Mouse (Mus musculus) hindbrain, postnatal 0 days (tissue): ENCODE measurements around the gene Serinc5. TPM values are rescaled to one million over a fixed set of nuclear protein-coding genes. Genes with fewer than 3 reads are reported as not detected.

Source experiments
- ATAC-seq: fragments of 200-750 bp; cut with Nextera tagmentation; 2 replicates; pipeline ENCODE4 v1.8.0; 2017; ENCODE audit warnings: mild to moderate bottlenecking, moderate TSS enrichment, moderate library complexity
- DNase-seq: peaks from one replicate; pipeline ENCODE4 v3.0.0-alpha.2; 2015; ENCODE audit warnings: low spot score
- H3K27ac ChIP-seq: fragments of 300-500 bp; sonication (generic); 2 replicates; pipeline ENCODE4 v1.5.1; 2014; ENCODE audit warnings: mild to moderate bottlenecking
- H3K27me3 ChIP-seq: fragments of 300-500 bp; sonication (generic); 2 replicates; pipeline ENCODE4 v1.6.1; 2014; ENCODE audit warnings: low read length, mixed read lengths; ENCODE audit not compliant: insufficient read depth
- H3K36me3 ChIP-seq: fragments of 300-500 bp; sonication (generic); 2 replicates; pipeline ENCODE4 v1.6.1; 2014; ENCODE audit warnings: low read length, mixed read lengths; ENCODE audit not compliant: insufficient read depth
- H3K4me1 ChIP-seq: fragments of 300-500 bp; sonication (generic); 2 replicates; pipeline ENCODE4 v1.6.1; 2014; ENCODE audit warnings: antibody characterized with exemption, low read length, mixed read lengths; ENCODE audit not compliant: insufficient read depth
- H3K4me2 ChIP-seq: fragments of 300-500 bp; sonication (generic); 2 replicates; pipeline ENCODE4 v1.6.1; 2014; ENCODE audit warnings: low read depth, mild to moderate bottlenecking, low read length, moderate library complexity, mixed read lengths
- H3K4me3 ChIP-seq: fragments of 300-500 bp; sonication (generic); 2 replicates; pipeline ENCODE4 v1.5.1; 2014; ENCODE audit warnings: low read length
- H3K9ac ChIP-seq: fragments of 300-500 bp; sonication (generic); replicated peaks from 2 replicates; pipeline ENCODE4 v1.6.1; 2014; ENCODE audit warnings: mild to moderate bottlenecking, low read length, moderate library complexity, mixed read lengths
- H3K9me3 ChIP-seq: fragments of 300-500 bp; sonication (generic); 2 replicates; pipeline ENCODE4 v1.6.1; 2016; ENCODE audit warnings: low read length, mixed read lengths
- CTCF ChIP-seq: IDR thresholded peaks from 2 replicates; pipeline ENCODE4 v1.5.1; 2016; ENCODE audit warnings: antibody characterized with exemption, control low read depth, low read depth
- WGBS: fragments of 180-500 bp; shearing (Covaris S2); extraction: QIAGEN DNeasy Blood & Tissue Kit; methylation state at CpG from one replicate; pipeline ENCODE4 v1.1.7; 2014; 5-methylcytosine and 5-hydroxymethylcytosine counted together
- polyA plus RNA-seq: library from polyadenylated mRNA; unstranded; fragments of >200 nt; fragmentation: Nextera tagmentation; extraction: Ambion mirVana; gene quantifications from 2 replicates; pipeline ENCODE4 v1.2.1, GENCODE M21; 2015
- total RNA-seq: library from RNA; depleted of rRNA; stranded (reverse); fragments of >200 nt; gene quantifications from 2 replicates; pipeline ENCODE4 v1.2.3, GENCODE M21; 2014

Gene Serinc5
- total and polyA plus RNA-seq, 2 experiments from 2014 or later, result 14.8 to 52.5 TPM

GRCm38 (mm10) chr13:92659611-92660010 is 48.7 kb downstream of the Serinc5 start:
- Histone ChIP-seq H3K4me2 (no peak overlapping the region), H3K4me1 (0 out of 2 replicates have a peak, but pooled peaks cover 5% of the 10 kb centered on the region), H3K4me3 (no peak overlapping the region), H3K9me3 (no peaks in the 10 kb centered on the region), H3K36me3 (no peaks in the 10 kb centered on the region; the same call in 1 of the 2 replicates), H3K27ac (no peak overlapping the region), H3K9ac (no peak overlapping the region), H3K27me3 (no peaks in the 10 kb centered on the region)
- TF ChIP-seq CTCF, result no peak
- WGBS, result 88% methylated on average over 3 of the region's 3 CpGs
- DNase-seq (no peak), ATAC-seq (no peak)

GRCm38 (mm10) chr13:92662555-92663286 is 51.8 kb downstream of the Serinc5 start:
- Histone ChIP-seq H3K36me3 (no peaks in the 10 kb centered on the region; the same call in 1 of the 2 replicates), H3K4me3 (no peak overlapping the region), H3K4me2 (no peak overlapping the region), H3K4me1 (no peaks in the 10 kb centered on the region), H3K27ac (no peak overlapping the region), H3K9ac (no peak overlapping the region), H3K9me3 (no peaks in the 10 kb centered on the region), H3K27me3 (no peaks in the 10 kb centered on the region)
- DNase-seq, result no peak
- no peak for ATAC-seq
- no peak for TF ChIP-seq CTCF
- WGBS, result 69% methylated on average over 8 of the region's 8 CpGs

GRCm38 (mm10) chr13:92665008-92665407 is 54.1 kb downstream of the Serinc5 start:
- H3K4me2 ChIP-seq, result no peak overlapping the region
- no peak for ATAC-seq
- WGBS, result 83% methylated on average over 4 of the region's 4 CpGs
- no peaks in the 10 kb centered on the region for H3K9me3 ChIP-seq
- H3K9ac ChIP-seq, result no peak overlapping the region
- H3K27me3 ChIP-seq, result no peaks in the 10 kb centered on the region
- H3K27ac ChIP-seq, result no peak overlapping the region
- H3K4me1 ChIP-seq, result no peaks in the 10 kb centered on the region
- H3K4me3 ChIP-seq, result no peak overlapping the region
- H3K36me3 ChIP-seq, result no peaks in the 10 kb centered on the region; the same call in 1 of the 2 replicates
- DNase-seq, result no peak
- TF ChIP-seq CTCF, result no peak

- no peak for TF ChIP-seq CTCF
- 91% methylated on average over 6 of the region's 6 CpGs for WGBS
- no peaks in the 10 kb centered on the region for H3K27me3 ChIP-seq
Measured at GRCm38 (mm10) chr13:92668214-92668985, 57.5 kb downstream of the Serinc5 start.

GRCm38 (mm10) chr13:92671727-92672126 is 60.8 kb downstream of the Serinc5 start:
- no peak for TF ChIP-seq CTCF
- 69% methylated on average over 1 of the region's 1 CpGs for WGBS
- Histone ChIP-seq H3K4me2 (no peak overlapping the region), H3K36me3 (no peaks in the 10 kb centered on the region), H3K4me3 (no peak overlapping the region), H3K27me3 (no peaks in the 10 kb centered on the region), H3K9me3 (no peaks in the 10 kb centered on the region), H3K27ac (no peak overlapping the region), H3K4me1 (0 out of 2 replicates have a peak, but pooled peaks cover 3% of the 10 kb centered on the region), H3K9ac (no peak overlapping the region)
- DNase-seq, result no peak
- no peak for ATAC-seq

More at GRCm38 (mm10) chr13:92668214-92668985, 57.5 kb downstream of the Serinc5 start:
- H3K4me2 ChIP-seq, result no peak overlapping the region
- H3K36me3 ChIP-seq, result no peaks in the 10 kb centered on the region
- H3K27ac ChIP-seq, result no peak overlapping the region
- no peak for DNase-seq
- H3K9ac ChIP-seq, result no peak overlapping the region
- H3K4me3 ChIP-seq, result no peak overlapping the region
- no peaks in the 10 kb centered on the region for H3K9me3 ChIP-seq
- H3K4me1 ChIP-seq, result 0 out of 2 replicates have a peak, but pooled peaks cover 3% of the 10 kb centered on the region
- ATAC-seq, result no peak

- H3K36me3 ChIP-seq, result no peaks in the 10 kb centered on the region
- 0 out of 2 replicates have a peak, but pooled peaks cover 3% of the 10 kb centered on the region for H3K4me1 ChIP-seq
- no peak overlapping the region for H3K4me3 ChIP-seq
- H3K9ac ChIP-seq, result no peak overlapping the region
- no peak overlapping the region for H3K4me2 ChIP-seq
- ATAC-seq, result no peak
- no peak overlapping the region for H3K27ac ChIP-seq
- no peaks in the 10 kb centered on the region for H3K27me3 ChIP-seq
- no peaks in the 10 kb centered on the region for H3K9me3 ChIP-seq
- 83% methylated on average over 2 of the region's 2 CpGs for WGBS
- TF ChIP-seq CTCF, result no peak
- DNase-seq, result no peak
Measured at GRCm38 (mm10) chr13:92674676-92675075, 63.8 kb downstream of the Serinc5 start.
